Mouse (Mus musculus) frontal cortex, adult (tissue): ENCODE results near the gene Klhl6.
"Not testable (repeated sequence)": the region's sequence is repeated elsewhere in the genome, so short reads cannot be mapped to it uniquely, and the experiment has no call there.

Experiments
- ATAC-seq: cut with Nextera tagmentation; 2 replicates; pipeline ENCODE4 v1.9.2; 2017; ENCODE audit warnings: mild to moderate bottlenecking, moderate library complexity, mixed read lengths; ENCODE audit not compliant: low TSS enrichment

The Klhl6 gene

DNA sequence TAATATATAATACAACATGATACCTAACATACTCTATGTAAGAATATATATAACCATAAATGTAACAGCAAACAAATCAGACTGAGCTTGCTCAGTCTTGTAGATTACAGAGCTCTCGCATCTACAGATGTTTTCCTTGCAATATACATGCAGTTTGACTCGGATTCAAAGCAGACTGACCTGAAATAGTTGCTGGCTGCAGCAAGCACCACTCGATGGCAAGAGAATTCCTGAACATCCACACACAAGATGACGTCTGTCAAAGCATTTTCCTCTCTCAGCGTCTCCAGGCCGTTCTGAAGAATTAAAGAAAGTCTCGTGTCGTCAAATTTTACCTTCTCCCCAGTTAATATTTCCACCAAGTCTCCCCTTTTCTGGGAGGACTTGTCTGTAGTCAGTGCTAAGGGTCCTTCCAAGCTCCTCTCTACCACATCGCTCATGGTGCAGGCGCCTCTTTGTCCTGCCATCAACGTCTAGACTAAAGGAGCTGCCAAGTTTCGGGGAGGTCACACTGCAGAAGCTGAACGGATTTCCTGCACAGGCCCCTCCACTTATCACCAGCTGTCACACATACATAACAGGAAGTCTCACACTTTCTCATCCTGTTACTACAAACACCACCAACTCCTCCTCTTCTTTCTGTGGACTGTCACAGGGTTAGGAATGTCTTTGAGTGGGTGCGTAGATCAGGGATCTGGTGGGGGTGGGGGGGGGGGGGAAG lies at the start of gene Klhl6:
TSS of gene Klhl6 (minus strand) at position 501 of the 721 bp plus-strand sequence.
- no peak for ATAC-seq

DNA sequence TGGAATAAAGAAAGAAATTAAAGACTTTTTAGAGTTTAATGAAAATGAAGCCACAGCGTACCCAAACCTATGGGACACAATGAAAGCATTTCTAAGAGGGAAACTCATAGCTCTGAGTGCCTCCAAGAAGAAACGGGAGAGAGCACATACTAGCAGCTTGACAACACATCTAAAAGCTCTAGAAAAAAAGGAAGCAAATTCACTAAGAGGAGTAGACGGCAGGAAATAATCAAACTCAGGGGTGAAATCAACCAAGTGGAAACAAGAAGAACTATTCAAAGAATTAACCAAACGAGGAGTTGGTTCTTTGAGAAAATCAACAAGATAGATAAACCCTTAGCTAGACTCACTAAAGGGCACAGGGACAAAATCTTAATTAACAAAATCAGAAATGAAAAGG lies 44.4 kb upstream of the Klhl6 start:
- ATAC-seq = not testable (repeated sequence)

- no peak for ATAC-seq
These were observed 40.0 kb upstream of the Klhl6 start for GRCm38 (mm10) chr16:20022821-20023220.

DNA sequence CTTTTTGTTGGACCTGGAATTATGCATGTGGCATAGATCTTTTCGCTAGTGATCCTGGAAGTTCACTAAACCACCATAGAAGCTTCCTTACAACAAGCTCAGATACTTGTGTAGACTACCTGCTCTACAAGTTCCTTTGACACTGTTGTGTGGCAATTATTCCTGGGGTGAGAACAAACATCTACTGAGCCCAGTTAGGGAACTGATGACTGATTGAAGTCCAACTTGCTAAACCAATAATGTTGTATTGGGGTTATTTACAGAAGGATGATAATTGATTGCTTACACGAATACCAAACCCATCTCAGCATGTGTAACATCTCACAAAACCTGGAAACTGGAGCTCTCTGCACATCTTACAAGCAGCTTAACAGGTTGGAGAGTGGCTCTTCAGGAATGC lies 39.0 kb upstream of the Klhl6 start:
- ATAC-seq = no peak

DNA sequence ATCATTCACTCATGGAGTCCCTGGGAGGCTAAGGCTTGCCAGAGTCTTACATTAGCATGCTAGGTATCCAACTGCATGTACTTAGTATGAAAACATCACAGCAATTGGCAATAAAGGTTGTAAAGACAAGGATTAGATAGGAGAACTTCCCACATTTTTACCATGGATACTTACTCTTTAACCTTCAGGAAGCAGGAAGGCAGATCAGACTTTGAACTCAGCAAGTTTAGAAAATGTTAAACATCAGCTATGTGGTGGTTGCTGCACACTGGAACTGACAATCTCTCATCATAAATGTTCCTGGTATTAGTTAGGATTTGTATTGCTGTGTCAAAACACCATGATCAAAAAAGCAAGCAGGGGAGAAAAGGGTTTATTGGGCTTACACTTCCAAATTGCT lies 29.8 kb upstream of the Klhl6 start:
- no peak for ATAC-seq

DNA sequence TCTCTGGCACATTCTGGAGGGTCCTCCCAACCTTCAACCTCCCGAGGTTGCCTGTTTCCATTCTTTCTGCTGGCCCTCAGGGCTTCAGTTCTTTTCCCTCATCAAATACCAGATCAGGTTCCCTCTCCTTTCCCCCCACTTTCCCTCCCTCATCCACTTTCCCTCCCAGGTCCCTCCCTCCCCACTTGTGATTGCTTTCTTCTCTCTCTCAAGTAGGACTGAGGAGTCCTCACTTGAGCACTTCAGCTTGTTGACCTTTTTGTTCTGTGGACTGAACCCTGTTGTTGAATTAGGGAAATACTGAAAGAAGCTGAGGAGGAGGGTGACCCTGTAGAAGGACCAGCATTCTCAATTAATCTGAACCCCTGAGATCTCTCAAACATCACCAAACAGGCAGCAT lies 23.2 kb upstream of the Klhl6 start:
- no peak for ATAC-seq

DNA sequence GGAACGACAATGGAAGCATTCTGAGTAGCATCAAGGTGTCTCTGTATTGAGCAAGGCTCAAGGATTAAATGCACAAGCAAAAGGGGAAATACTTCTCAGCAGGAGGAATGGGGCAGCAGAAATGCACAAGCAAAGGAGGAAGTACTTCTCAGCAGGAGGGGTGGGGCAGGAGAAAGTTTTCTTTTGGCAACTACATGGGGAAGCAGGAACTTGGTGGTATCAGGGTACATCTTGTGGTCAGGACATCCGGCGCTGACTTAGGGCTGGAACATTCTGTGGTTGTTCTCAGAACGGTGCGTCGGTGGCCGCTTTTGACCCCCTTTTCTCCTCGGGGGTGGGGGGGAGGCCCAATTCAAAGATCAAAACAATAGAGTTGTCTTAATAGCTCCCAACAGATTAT lies 17.4 kb upstream of the Klhl6 start:
- ATAC-seq = not testable (repeated sequence)

- ATAC-seq = no peak
These were observed 14.8 kb upstream of the Klhl6 start for GRCm38 (mm10) chr16:19997616-19998015.

- not testable (repeated sequence) for ATAC-seq
These were observed 14.1 kb upstream of the Klhl6 start for GRCm38 (mm10) chr16:19996913-19997312.

- no peak for ATAC-seq
These were observed 13.0 kb upstream of the Klhl6 start for GRCm38 (mm10) chr16:19995818-19996217.

- ATAC-seq = no peak
These were observed 10.4 kb upstream of the Klhl6 start for GRCm38 (mm10) chr16:19993278-19993677.

DNA sequence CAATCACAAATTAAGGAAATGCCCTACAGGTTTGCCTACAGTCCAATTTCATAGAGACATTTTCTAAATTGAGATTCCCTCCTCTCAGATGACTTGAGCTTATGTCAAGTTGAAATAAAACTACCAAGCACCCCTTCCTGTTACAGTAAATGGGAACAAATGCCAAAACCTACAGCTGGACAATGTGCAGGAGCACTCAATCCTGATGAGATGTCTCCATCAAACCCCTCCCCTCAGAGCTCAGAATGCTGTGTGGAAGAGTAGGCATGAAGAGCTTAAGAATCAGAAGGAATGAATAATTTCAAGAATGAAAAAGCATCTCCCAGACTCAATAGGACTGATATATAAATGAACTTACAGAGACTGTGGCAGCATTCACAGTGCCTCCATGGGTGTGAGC lies 7.7 kb upstream of the Klhl6 start:
- ATAC-seq = no peak

- ATAC-seq = no peak
These were observed 4.8 kb upstream of the Klhl6 start for GRCm38 (mm10) chr16:19987589-19987988.

GRCm38 (mm10) chr16:19984884-19985643 lies 2.2 kb upstream of the Klhl6 start:
- no peak for ATAC-seq

DNA sequence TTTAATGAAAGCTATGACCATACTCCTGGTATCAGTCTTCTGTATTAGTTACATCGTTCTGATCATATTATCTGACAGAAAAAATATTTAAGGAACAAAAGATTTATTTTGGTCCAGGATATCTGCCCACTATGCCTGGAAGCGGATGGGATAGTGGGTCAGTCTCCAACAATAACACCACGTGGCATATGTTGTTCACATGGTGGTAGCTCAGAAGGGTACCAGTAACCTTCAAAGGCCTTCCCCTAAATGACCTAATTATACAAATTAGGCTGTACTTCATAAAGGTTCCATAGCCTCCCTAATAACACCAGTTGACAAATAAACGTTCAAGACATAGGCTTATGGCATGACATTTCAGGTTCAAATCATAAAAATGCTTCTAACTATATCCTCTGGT lies 722 bp upstream of the Klhl6 start:
- no peak for ATAC-seq

DNA sequence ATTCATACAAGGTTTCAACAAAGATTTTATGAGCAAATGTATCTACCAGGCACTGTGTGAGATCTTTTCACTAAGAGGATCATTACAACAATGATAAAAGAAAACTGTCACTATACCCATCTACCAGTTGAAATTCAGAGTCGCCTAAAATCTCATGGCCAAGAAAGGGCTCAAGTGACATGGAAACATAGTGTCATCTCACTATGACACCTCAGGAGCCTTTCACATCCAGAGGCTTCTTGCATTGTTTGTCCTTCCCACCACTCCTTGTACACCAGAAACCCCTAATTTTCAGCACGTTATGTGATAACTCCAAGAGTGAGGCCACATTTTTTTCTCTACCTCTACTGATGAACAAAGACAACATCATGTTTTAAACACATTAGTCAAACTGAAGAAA lies 1.2 kb downstream of the Klhl6 start:
- ATAC-seq = no peak

DNA sequence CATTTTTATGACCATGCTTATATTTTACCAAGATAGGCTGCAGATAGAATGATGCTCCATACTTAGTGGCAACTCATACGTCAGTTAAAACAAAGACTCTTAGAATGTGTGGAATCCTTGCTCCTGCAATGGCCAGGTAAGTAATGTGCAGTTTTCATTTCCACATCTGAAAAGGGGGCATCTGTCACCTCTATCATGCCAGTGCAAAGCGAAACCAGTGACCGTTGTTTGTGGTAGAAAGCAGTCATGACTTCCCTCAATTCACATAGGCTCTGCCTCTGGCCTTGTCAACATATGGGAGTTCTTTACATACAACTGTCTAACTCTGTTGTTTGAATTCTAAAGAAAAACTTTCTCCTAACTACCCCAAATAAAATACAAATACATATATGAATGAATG lies 1.8 kb downstream of the Klhl6 start:
- no peak for ATAC-seq

GRCm38 (mm10) chr16:19979755-19980154 lies 3.1 kb downstream of the Klhl6 start:
- ATAC-seq = no peak

- ATAC-seq = no peak
These were observed 5.6 kb downstream of the Klhl6 start for GRCm38 (mm10) chr16:19977282-19977681.

DNA sequence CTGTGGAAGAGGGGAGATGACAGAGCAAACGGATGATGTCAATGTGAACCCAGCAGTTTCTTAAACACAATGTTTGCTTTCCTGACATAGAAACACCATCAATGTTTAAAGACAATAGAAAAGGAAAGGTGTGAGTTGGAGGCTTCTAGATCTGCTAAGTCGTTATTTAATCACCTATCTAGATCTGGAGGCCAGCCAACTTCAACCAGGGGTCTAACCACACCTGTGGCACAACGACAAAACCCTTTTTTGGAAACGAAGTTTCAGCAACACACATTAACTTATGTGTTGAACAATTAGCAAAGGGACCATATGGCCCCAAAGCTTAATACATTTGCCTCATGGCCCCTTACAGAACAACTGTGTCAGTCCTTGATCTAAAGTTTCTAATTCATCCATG lies 6.0 kb downstream of the Klhl6 start:
- no peak for ATAC-seq

GRCm38 (mm10) chr16:19975432-19975831 lies 7.4 kb downstream of the Klhl6 start:
- ATAC-seq = no peak

GRCm38 (mm10) chr16:19973480-19973879 lies 9.4 kb downstream of the Klhl6 start:
- no peak for ATAC-seq

- no peak for ATAC-seq
These were observed 10.0 kb downstream of the Klhl6 start for GRCm38 (mm10) chr16:19972736-19973350.
